Mouse (Mus musculus) yolk sac, embryonic 10.5 days (tissue): ENCODE data around the gene Nostrin.

ENCODE experiments used
- DNase-seq: peaks from one replicate; pipeline ENCODE4 v3.0.0-alpha.2; 2017; ENCODE audit warnings: low spot score

Nostrin gene

GRCm38 (mm10) chr2:69129425-69130210 is 6.0 kb upstream of the Nostrin start:
- DNase-seq, result no peak

- no peak for DNase-seq
These were observed 3.6 kb upstream of the Nostrin start for GRCm38 (mm10) chr2:69132046-69132445.

- DNase-seq, result peak; percentile 84
These were observed 3.0 kb upstream of the Nostrin start for GRCm38 (mm10) chr2:69132488-69133040.

GRCm38 (mm10) chr2:69134186-69134585 is 1.4 kb upstream of the Nostrin start:
- DNase-seq, result no peak

GRCm38 (mm10) chr2:69134937-69135336 is 663 bp upstream of the Nostrin start:
- no peak for DNase-seq

GRCm38 (mm10) chr2:69137406-69138084 is 1.9 kb downstream of the Nostrin start:
- DNase-seq, result no peak

GRCm38 (mm10) chr2:69138759-69139158 is 3.2 kb downstream of the Nostrin start:
- no peak for DNase-seq

- no peak for DNase-seq
These were observed 4.6 kb downstream of the Nostrin start for GRCm38 (mm10) chr2:69140215-69140614.

GRCm38 (mm10) chr2:69140816-69141215 is 5.2 kb downstream of the Nostrin start:
- no peak for DNase-seq

GRCm38 (mm10) chr2:69148691-69149090 is 13.1 kb downstream of the Nostrin start:
- DNase-seq, result no peak

GRCm38 (mm10) chr2:69149154-69149553 is 13.6 kb downstream of the Nostrin start:
- DNase-seq, result no peak

- no peak for DNase-seq
These were observed 15.2 kb downstream of the Nostrin start for GRCm38 (mm10) chr2:69150841-69151240.

- DNase-seq, result no peak
These were observed 20.3 kb downstream of the Nostrin start for GRCm38 (mm10) chr2:69155861-69156260.

GRCm38 (mm10) chr2:69156283-69156682 is 20.7 kb downstream of the Nostrin start:
- no peak for DNase-seq

- DNase-seq, result no peak
These were observed 23.3 kb downstream of the Nostrin start for GRCm38 (mm10) chr2:69158907-69159306.

- DNase-seq, result no peak
These were observed 34.9 kb downstream of the Nostrin start for GRCm38 (mm10) chr2:69170395-69171077.

- DNase-seq, result no peak
These were observed 39.7 kb downstream of the Nostrin start for GRCm38 (mm10) chr2:69175296-69175695.

- DNase-seq, result no peak
These were observed 44.1 kb downstream of the Nostrin start for GRCm38 (mm10) chr2:69179721-69180120.

GRCm38 (mm10) chr2:69187990-69188389 is 52.4 kb downstream of the Nostrin start:
- DNase-seq, result no peak

- no peak for DNase-seq
These were observed 53.1 kb downstream of the Nostrin start for GRCm38 (mm10) chr2:69188732-69189131.

- DNase-seq, result no peak
These were observed 53.6 kb downstream of the Nostrin start for GRCm38 (mm10) chr2:69189222-69189621.

- DNase-seq, result no peak
These were observed 55.5 kb downstream of the Nostrin start for GRCm38 (mm10) chr2:69191059-69191458.

- DNase-seq, result no peak
These were observed 58.0 kb downstream of the Nostrin start for GRCm38 (mm10) chr2:69193555-69193954.
